Mouse (Mus musculus) kidney, embryonic 15.5 days (tissue): Measurements from ENCODE around the gene Actb. TPM values are rescaled to one million over a fixed set of nuclear protein-coding genes. Genes with fewer than 3 reads are reported as not detected.

Experiments used
- ATAC-seq: fragments of 200-750 bp; cut with Nextera tagmentation; replicated peaks from 2 replicates; pipeline ENCODE4 v1.8.0; 2017; ENCODE audit warnings: moderate TSS enrichment; ENCODE audit not compliant: low FRiP score
- H3K27ac ChIP-seq: fragments of 300-500 bp; sonication (generic); 2 replicates; pipeline ENCODE4 v1.5.1; 2015; ENCODE audit warnings: mild to moderate bottlenecking, inconsistent platforms
- H3K27me3 ChIP-seq: fragments of 300-500 bp; sonication (generic); 2 replicates; pipeline ENCODE4 v1.6.1; 2015; ENCODE audit warnings: inconsistent platforms
- H3K36me3 ChIP-seq: fragments of 300-500 bp; sonication (generic); 2 replicates; pipeline ENCODE4 v1.6.1; 2015; ENCODE audit warnings: inconsistent platforms
- H3K4me1 ChIP-seq: fragments of 300-500 bp; sonication (generic); 2 replicates; pipeline ENCODE4 v1.6.1; 2015; ENCODE audit warnings: inconsistent platforms
- H3K4me2 ChIP-seq: fragments of 300-500 bp; sonication (generic); 2 replicates; pipeline ENCODE4 v1.6.1; 2015; ENCODE audit warnings: moderate library complexity, mild to moderate bottlenecking, inconsistent platforms
- H3K4me3 ChIP-seq: fragments of 300-500 bp; sonication (generic); replicated peaks from 2 replicates; pipeline ENCODE4 v1.5.1; 2015; ENCODE audit warnings: mild to moderate bottlenecking, inconsistent platforms
- H3K9ac ChIP-seq: fragments of 300-500 bp; sonication (generic); 2 replicates; pipeline ENCODE4 v1.6.1; 2015; ENCODE audit warnings: mild to moderate bottlenecking, inconsistent platforms
- H3K9me3 ChIP-seq: fragments of 300-500 bp; sonication (generic); replicated peaks from 2 replicates; pipeline ENCODE4 v1.6.1; 2016; ENCODE audit warnings: inconsistent platforms
- WGBS: fragments of 180-500 bp; shearing (Covaris S2); methylation state at CpG from one replicate; pipeline ENCODE4 v1.1.7; 2015; ENCODE audit warnings: mixed read lengths; 5-methylcytosine and 5-hydroxymethylcytosine counted together
- polyA plus RNA-seq: library from polyadenylated mRNA; unstranded; fragments of >200 nt; fragmentation: Nextera tagmentation; extraction: Ambion mirVana; gene quantifications from 2 replicates; pipeline ENCODE4 v1.2.1, GENCODE M21; 2015

The Actb gene
- polyA plus RNA-seq, 1 experiment from 2014 or later: 14,718 TPM

- H3K27me3 ChIP-seq: no peaks in the 10 kb centered on the region
- peak overlapping the region; percentile 86 for H3K27ac ChIP-seq
- peaks cover 35% of the 10 kb centered on the region for H3K4me1 ChIP-seq
- no peaks in the 10 kb centered on the region for H3K9me3 ChIP-seq
- no peak overlapping the region for H3K4me2 ChIP-seq
- H3K36me3 ChIP-seq: peaks cover 55% of the 10 kb centered on the region
- H3K4me3 ChIP-seq: no peak overlapping the region
- H3K9ac ChIP-seq: no peak overlapping the region
- ATAC-seq: no peak
- 71% methylated on average over 6 of the region's 6 CpGs for WGBS
Measured at GRCm38 (mm10) chr5:142880246-142880645, 26.3 kb downstream of the Actb start.

GRCm38 (mm10) chr5:142879318-142880175, 27.0 kb downstream of the Actb start:
- 66% methylated on average over 8 of the region's 8 CpGs for WGBS
- H3K4me1 ChIP-seq: peaks cover 35% of the 10 kb centered on the region

GRCm38 (mm10) chr5:142878570-142878969, 28.0 kb downstream of the Actb start:
- 81% methylated on average over 15 of the region's 15 CpGs for WGBS
- Histone ChIP-seq H3K27me3 (no peaks in the 10 kb centered on the region), H3K4me3 (no peak overlapping the region), H3K36me3 (peaks cover 54% of the 10 kb centered on the region), H3K4me1 (peaks cover 35% of the 10 kb centered on the region), H3K9me3 (no peaks in the 10 kb centered on the region), H3K4me2 (no peak overlapping the region), H3K27ac (no peak overlapping the region), H3K9ac (no peak overlapping the region)
- no peak for ATAC-seq

More at GRCm38 (mm10) chr5:142879318-142880175, 27.0 kb downstream of the Actb start:
- Histone ChIP-seq H3K36me3 (peaks cover 54% of the 10 kb centered on the region), H3K9ac (no peak overlapping the region), H3K4me2 (no peak overlapping the region), H3K9me3 (no peaks in the 10 kb centered on the region), H3K27ac (peak overlapping the region; percentile 86; the same call in 1 of the 2 replicates), H3K4me3 (no peak overlapping the region), H3K27me3 (no peaks in the 10 kb centered on the region)
- ATAC-seq: peak; percentile 74

GRCm38 (mm10) chr5:142877337-142878280, 28.9 kb downstream of the Actb start:
- peaks cover 34% of the 10 kb centered on the region for H3K4me1 ChIP-seq
- WGBS: 30% methylated on average over 11 of the region's 11 CpGs
- no peaks in the 10 kb centered on the region for H3K27me3 ChIP-seq
- H3K4me2 ChIP-seq: no peak overlapping the region
- no peak overlapping the region for H3K4me3 ChIP-seq
- no peaks in the 10 kb centered on the region for H3K9me3 ChIP-seq
- H3K9ac ChIP-seq: no peak overlapping the region
- no peak overlapping the region for H3K27ac ChIP-seq
- H3K36me3 ChIP-seq: peaks cover 51% of the 10 kb centered on the region
- peak; percentile 51; the same call in 1 of the 2 replicates for ATAC-seq

GRCm38 (mm10) chr5:142876896-142877295, 29.7 kb downstream of the Actb start:
- peaks cover 54% of the 10 kb centered on the region for H3K36me3 ChIP-seq
- no peak overlapping the region for H3K4me3 ChIP-seq
- 92% methylated on average over 5 of the region's 5 CpGs for WGBS
- no peaks in the 10 kb centered on the region for H3K9me3 ChIP-seq
- no peaks in the 10 kb centered on the region for H3K27me3 ChIP-seq
- no peak overlapping the region for H3K27ac ChIP-seq
- peaks cover 29% of the 10 kb centered on the region for H3K4me1 ChIP-seq
- H3K9ac ChIP-seq: no peak overlapping the region
- no peak for ATAC-seq
- H3K4me2 ChIP-seq: no peak overlapping the region

- no peak overlapping the region for H3K9ac ChIP-seq
- H3K4me2 ChIP-seq: no peak overlapping the region
- no peak overlapping the region for H3K27ac ChIP-seq
- WGBS: 93% methylated on average over 10 of the region's 10 CpGs
- H3K36me3 ChIP-seq: peaks cover 65% of the 10 kb centered on the region
- no peak for ATAC-seq
- H3K4me3 ChIP-seq: no peak overlapping the region
- H3K27me3 ChIP-seq: no peaks in the 10 kb centered on the region
- H3K9me3 ChIP-seq: no peaks in the 10 kb centered on the region
- peaks cover 16% of the 10 kb centered on the region for H3K4me1 ChIP-seq
Measured at GRCm38 (mm10) chr5:142875513-142875905, 31.0 kb downstream of the Actb start.

GRCm38 (mm10) chr5:142874791-142875512, 31.6 kb downstream of the Actb start:
- ATAC-seq: no peak

GRCm38 (mm10) chr5:142873718-142874117, 32.8 kb downstream of the Actb start:
- peaks cover 74% of the 10 kb centered on the region for H3K36me3 ChIP-seq

More at GRCm38 (mm10) chr5:142874791-142875512, 31.6 kb downstream of the Actb start:
- no peak overlapping the region for H3K27ac ChIP-seq
- H3K9ac ChIP-seq: no peak overlapping the region
- H3K4me2 ChIP-seq: no peak overlapping the region
- H3K9me3 ChIP-seq: no peaks in the 10 kb centered on the region
- peaks cover 10% of the 10 kb centered on the region for H3K4me1 ChIP-seq
- WGBS: 90% methylated on average over 13 of the region's 13 CpGs
- no peaks in the 10 kb centered on the region for H3K27me3 ChIP-seq
- H3K4me3 ChIP-seq: no peak overlapping the region
- H3K36me3 ChIP-seq: peaks cover 68% of the 10 kb centered on the region

GRCm38 (mm10) chr5:142871765-142872164, 34.8 kb downstream of the Actb start:
- peaks cover 68% of the 10 kb centered on the region for H3K36me3 ChIP-seq
- no peak for ATAC-seq
- 66% methylated on average over 12 of the region's 12 CpGs for WGBS

More at GRCm38 (mm10) chr5:142873718-142874117, 32.8 kb downstream of the Actb start:
- H3K9me3 ChIP-seq: no peaks in the 10 kb centered on the region
- no peak overlapping the region for H3K9ac ChIP-seq
- H3K4me2 ChIP-seq: no peak overlapping the region
- peaks cover 5% of the 10 kb centered on the region; the same call in 1 of the 2 replicates for H3K4me1 ChIP-seq
- no peak overlapping the region for H3K27ac ChIP-seq
- no peak for ATAC-seq
- no peak overlapping the region for H3K4me3 ChIP-seq
- no peaks in the 10 kb centered on the region for H3K27me3 ChIP-seq
- 92% methylated on average over 7 of the region's 7 CpGs for WGBS

GRCm38 (mm10) chr5:142869463-142869862, 37.1 kb downstream of the Actb start:
- Histone ChIP-seq H3K27ac (no peak overlapping the region), H3K4me2 (no peak overlapping the region), H3K9ac (no peak overlapping the region), H3K4me1 (no peaks in the 10 kb centered on the region), H3K9me3 (no peaks in the 10 kb centered on the region), H3K36me3 (peaks cover 53% of the 10 kb centered on the region), H3K4me3 (no peak overlapping the region), H3K27me3 (no peaks in the 10 kb centered on the region)
- 46% methylated on average over 13 of the region's 13 CpGs for WGBS
- ATAC-seq: no peak

More at GRCm38 (mm10) chr5:142871765-142872164, 34.8 kb downstream of the Actb start:
- H3K4me2 ChIP-seq: no peak overlapping the region
- no peaks in the 10 kb centered on the region for H3K4me1 ChIP-seq
- H3K4me3 ChIP-seq: no peak overlapping the region
- no peaks in the 10 kb centered on the region for H3K9me3 ChIP-seq
- H3K27ac ChIP-seq: no peak overlapping the region
- H3K9ac ChIP-seq: no peak overlapping the region
- no peaks in the 10 kb centered on the region for H3K27me3 ChIP-seq

GRCm38 (mm10) chr5:142857763-142858229, 48.8 kb downstream of the Actb start:
- H3K9ac ChIP-seq: no peak overlapping the region
- no peak for ATAC-seq
- H3K4me3 ChIP-seq: no peak overlapping the region
- H3K27me3 ChIP-seq: no peaks in the 10 kb centered on the region
- H3K4me2 ChIP-seq: no peak overlapping the region
- WGBS: 57% methylated on average over 16 of the region's 16 CpGs
- peaks cover 5% of the 10 kb centered on the region; the same call in 1 of the 2 replicates for H3K4me1 ChIP-seq
- no peak overlapping the region for H3K27ac ChIP-seq
- H3K9me3 ChIP-seq: peaks cover 3% of the 10 kb centered on the region; the same call in 1 of the 2 replicates
- H3K36me3 ChIP-seq: peaks cover 3% of the 10 kb centered on the region; the same call in 1 of the 2 replicates
